Mouse (Mus musculus) frontal cortex, postnatal 25 days (tissue): ENCODE measurements around the gene Clybl.

Source experiments
- DNase-seq, 2 experiments: peaks; one replicate each; pipeline ENCODE4 v3.0.0; 2022; ENCODE audit warnings: low spot score in 2 of 2

Clybl gene

GRCm38 (mm10) chr14:122424441-122424840 lies 242.9 kb downstream of the Clybl start:
- DNase-seq: no peak

GRCm38 (mm10) chr14:122426529-122427203 lies 245.2 kb downstream of the Clybl start:
- DNase-seq: no peak

- no peak for DNase-seq
Measured at GRCm38 (mm10) chr14:122427204-122427560, 245.7 kb downstream of the Clybl start.

- no peak for DNase-seq
Measured at GRCm38 (mm10) chr14:122427654-122428053, 246.2 kb downstream of the Clybl start.

DNA sequence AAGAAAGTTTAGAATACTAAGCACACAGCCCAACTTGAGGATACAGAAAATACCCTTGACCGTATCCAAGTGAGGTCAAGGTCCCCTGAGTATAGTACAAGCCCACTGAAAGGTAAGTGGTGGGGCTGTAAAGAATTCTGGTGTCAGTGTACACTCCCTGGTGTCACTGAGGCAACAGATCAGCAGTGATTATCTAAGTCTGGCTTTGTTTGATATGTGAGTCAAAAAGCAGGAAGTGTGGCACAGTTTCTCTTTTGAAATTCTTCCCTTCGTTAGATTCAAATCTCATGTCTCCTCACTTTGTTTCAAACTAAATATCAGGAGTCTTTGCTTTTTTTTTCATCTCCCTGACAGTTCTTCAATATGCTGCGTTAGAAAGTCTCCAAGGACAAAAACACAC lies 251.1 kb downstream of the Clybl start:
- no peak for DNase-seq

DNA sequence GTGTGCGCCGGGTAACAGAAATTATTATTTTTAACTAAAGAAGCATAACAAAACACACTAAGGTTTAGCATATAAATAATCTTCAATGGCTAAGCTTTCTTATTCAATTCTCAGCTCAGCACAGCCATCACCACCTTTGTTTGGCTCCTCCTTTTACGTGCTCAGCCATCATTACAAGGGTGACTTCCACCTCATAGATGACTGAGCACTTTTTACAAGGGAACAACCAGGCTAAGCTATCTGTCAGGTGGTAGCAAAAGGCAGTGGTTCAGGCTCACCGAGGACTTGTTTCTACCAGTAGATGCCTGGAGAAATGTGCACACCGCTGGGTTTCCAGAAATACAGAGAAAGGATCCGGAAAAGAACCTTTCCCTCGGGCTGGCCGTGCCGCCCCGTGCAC lies 252.5 kb downstream of the Clybl start:
- DNase-seq: no peak

DNA sequence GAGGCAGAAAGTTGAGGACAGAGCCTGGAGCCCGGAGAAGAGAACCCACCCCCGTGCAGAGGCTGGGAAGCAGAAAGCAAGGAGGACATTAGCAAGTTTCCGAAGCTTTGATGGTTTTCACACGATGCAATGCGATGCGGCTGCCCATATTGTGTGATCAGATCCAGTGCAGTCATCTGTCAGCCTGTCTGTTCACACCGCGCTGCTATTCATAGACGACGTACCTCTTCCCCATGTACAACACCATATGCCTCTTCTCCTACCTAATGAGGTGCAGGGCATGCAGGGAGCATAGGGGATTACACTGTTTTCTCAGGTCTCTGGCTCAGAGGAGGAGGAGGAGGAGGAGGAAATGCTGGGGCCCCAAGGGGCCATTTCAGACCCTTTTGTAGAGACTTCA lies 255.3 kb downstream of the Clybl start:
- no peak for DNase-seq

DNA sequence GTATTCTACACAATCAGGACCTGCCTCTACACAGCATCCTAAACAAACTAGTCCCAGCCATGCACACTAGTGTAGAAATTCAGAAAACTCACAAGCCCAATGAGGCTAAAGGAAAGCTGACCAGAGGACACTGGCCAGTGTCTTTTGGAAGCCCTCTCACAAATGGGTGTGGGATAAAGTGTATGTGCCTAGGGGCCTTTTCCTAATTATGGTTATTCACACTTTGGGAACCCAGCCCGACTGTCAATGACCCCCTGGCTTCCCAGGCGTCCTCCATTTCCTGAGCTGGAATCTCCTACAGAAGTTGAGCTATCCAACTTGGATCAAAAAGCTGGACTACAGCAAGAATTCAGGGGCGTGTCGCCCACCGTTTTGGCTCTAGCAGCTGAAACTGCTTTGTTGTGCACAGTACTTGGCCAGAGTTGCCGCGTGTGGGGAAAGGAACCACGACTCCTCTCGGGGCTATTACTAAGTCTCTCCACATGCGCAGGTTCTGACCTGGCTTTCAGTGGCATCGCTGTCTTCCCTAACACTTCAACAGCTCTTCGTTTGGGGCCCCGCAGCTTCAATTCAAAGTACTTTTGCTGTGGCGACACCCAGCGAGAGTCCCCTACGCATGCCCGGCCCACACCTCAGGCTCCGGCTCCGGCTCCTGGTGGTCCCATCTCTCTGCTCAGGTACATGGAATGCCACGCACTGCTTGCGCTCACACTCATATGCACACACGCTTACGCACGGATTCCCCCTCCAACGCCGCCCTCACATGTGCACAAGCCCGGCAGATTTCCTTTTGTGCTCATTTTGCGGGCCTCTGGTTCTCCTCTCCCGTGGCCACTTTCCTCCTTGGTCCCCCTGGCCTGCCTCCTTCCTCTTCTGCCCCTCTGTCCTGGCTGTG lies 268.3 kb downstream of the Clybl start:
- no peak for DNase-seq

DNA sequence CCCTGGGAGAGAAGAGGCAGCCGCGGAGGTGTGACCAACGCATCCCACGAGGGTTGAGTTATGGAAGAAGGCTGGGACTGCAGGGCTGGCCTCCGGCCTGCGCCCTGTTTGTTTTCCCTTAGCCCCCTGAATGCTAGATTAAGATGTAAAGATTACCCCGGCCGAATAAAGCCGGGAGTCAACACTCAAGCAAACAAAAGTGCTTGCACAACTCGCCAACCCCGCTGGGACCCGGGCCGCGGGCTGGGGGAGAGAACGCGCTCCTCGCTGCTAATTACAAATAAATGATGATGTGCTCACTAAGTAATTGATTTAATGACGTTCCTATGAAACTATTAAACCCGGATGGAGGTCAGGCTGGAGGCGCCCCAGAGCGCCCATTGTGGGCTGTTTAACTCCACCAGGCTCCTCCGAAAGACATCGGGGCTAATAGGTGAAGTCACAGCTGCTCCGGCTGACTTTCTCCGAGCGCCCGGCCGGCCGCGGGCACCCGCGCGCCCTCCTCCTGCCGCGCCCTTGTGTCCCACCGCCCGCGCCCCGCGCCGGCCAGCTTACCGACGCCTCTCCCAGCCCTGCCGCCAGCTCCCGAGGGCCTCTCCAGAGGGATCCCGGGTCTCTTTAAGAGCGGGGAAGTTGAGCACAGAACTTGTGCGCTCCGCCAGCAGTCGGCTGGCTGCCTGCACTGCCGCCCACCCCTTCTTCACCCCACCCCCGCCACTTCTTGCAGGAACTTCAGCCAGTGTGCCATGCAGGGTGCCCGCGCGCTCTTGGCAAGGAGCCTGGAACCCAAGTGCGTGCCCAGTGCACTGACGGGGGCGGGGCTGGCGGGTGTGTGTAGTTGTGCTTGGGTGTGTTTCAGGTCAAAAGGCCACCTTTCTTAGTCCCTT lies 269.2 kb downstream of the Clybl start, which contains the start of gene Gm5089:
Gene Gm5089 (minus strand): TSS at position 620 of the 887 bp plus-strand sequence.
- DNase-seq: no peak

GRCm38 (mm10) chr14:122451551-122452145 lies 270.1 kb downstream of the Clybl start:
- no peak for DNase-seq
